ENCODE assay signal across 8 mouse cellular contexts in the genomic region with DNA sequence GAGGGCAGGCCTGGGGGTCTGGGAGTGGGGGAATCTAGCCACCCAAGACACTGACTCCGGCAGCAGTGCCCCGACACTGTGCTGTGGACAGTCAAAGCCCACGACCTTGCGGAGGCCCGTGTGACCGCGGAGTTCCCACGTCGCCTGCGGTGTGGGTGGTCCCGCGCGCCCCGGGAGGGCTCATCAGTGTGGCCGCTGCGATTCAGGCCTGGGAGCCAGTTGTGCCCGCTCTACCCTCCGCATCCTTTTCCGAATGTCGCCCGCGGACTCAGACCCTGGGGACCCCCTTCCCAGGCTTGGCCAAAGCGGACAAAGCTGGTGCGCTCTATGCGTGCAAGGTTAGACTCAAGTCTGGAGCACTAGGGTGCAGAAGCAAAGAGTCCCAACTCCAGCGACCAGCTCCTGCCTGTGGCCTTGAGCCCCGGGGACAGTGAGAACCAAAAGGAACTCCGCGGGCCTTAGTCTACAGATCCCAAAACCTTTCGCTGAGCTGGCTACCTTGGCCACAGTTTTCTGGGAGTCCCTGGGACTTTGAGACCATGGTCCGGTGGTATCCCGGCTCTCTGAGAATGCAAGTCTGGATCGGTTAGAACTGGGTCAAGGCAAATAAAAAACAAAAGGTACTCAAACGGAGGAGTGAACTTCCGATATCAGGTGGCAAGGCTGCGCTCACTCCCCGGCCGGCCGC.
A peak's percentile ranks its signal among the peaks of the same experiment; 100 is the strongest.
DNase-seq lines count a peak whose midpoint lies in the region; ATAC-seq lines count a peak whose summit lies in the region.
"Had no signal": no experiment of that assay in that cellular context is flagged by ENCODE, and none has a peak within 500 bp of the region (broad histone marks: within the 10 kb centered on the region; RNA-seq: fewer than 3 reads in every experiment).

No protein-coding gene starts in this region.

- H3K27me3 ChIP-seq in hindbrain, embryonic 14.5 days (ENCODE audit: control insufficient read depth, insufficient read depth, low read length) = peaks cover 68% of the 10 kb centered on the region
- H3K27me3 ChIP-seq in midbrain, embryonic 13.5 days = peaks cover 78% of the 10 kb centered on the region

- DNase-seq in ES-CJ7 (ENCODE audit: low read depth, low spot score) (peak; percentile 31), ZHBTc4 (ENCODE audit: low read depth, low spot score) (peak; percentile 54)
- no peak for DNase-seq in hindbrain, embryonic 14.5 days (ENCODE audit: low spot score)
- DNase-seq in gastrocnemius, postnatal 25 days = no peak
- no peak for DNase-seq in ovary, postnatal 36 days (ENCODE audit: low spot score)
- DNase-seq in layer of hippocampus, postnatal 14 days (ENCODE audit: low spot score in 2 of 2) = no peak
- DNase-seq: right cerebral cortex, adult 18-20 months had no signal

- WGBS in hindbrain, embryonic 14.5 days = under 1% methylated on average over 39 of the region's 39 CpGs
- WGBS in midbrain, embryonic 13.5 days = 1% methylated on average over 39 of the region's 39 CpGs

- H3K9me3 ChIP-seq in hindbrain, embryonic 14.5 days (ENCODE audit: control insufficient read depth, low read length) = no peaks in the 10 kb centered on the region
- H3K9me3 ChIP-seq in midbrain, embryonic 13.5 days = no peaks in the 10 kb centered on the region

- H3K36me3 ChIP-seq in hindbrain, embryonic 14.5 days (replicated peaks; ENCODE audit: control insufficient read depth, insufficient read depth) = no peaks in the 10 kb centered on the region
- H3K36me3 ChIP-seq in midbrain, embryonic 13.5 days = no peaks in the 10 kb centered on the region

- H3K4me3 ChIP-seq in hindbrain, embryonic 14.5 days (replicated peaks; ENCODE audit: low read length) = peak overlapping the region; percentile 8
- peak overlapping the region; percentile 36 for H3K4me3 ChIP-seq in midbrain, embryonic 13.5 days (replicated peaks)

- H3K9ac ChIP-seq in hindbrain, embryonic 14.5 days = peak overlapping the region; percentile 31
- H3K9ac ChIP-seq in midbrain, embryonic 13.5 days (replicated peaks) = peak overlapping the region; percentile 61

- peak overlapping the region; percentile 41 for H3K4me2 ChIP-seq in hindbrain, embryonic 14.5 days (replicated peaks)
- H3K4me2 ChIP-seq in midbrain, embryonic 13.5 days (replicated peaks) = peak overlapping the region; percentile 55

- 0 out of 2 replicates have a peak overlapping the region, but pooled peaks have one; percentile 20 for H3K27ac ChIP-seq in hindbrain, embryonic 14.5 days
- peak overlapping the region; percentile 83 for H3K27ac ChIP-seq in midbrain, embryonic 13.5 days

- H3K4me1 ChIP-seq in hindbrain, embryonic 14.5 days (replicated peaks; ENCODE audit: control insufficient read depth, insufficient read depth, low read length) = peaks cover 25% of the 10 kb centered on the region
- H3K4me1 ChIP-seq in midbrain, embryonic 13.5 days (replicated peaks) = peaks cover 38% of the 10 kb centered on the region

- ATAC-seq in hindbrain, embryonic 14.5 days (ENCODE audit: low FRiP score) = no peak
- no peak for ATAC-seq in midbrain, embryonic 13.5 days

Comparison
In these comparisons a context has a peak if more than half of its experiments do, and no peak if none do; other contexts are left out.
1. DNase-seq: peak in ES-CJ7 (single experiment) and ZHBTc4 (single experiment); none in hindbrain, embryonic 14.5 days (single experiment), gastrocnemius, postnatal 25 days (single experiment), ovary, postnatal 36 days (single experiment) and layer of hippocampus, postnatal 14 days (0 of 2).